Mouse (Mus musculus): ENCODE results near the gene D930020B18Rik.

GRCm38 (mm10) chr10:121739548-121740505 is 98.4 kb downstream of the D930020B18Rik start, which contains the start of gene BC048403:
- peak; percentile 97 for TF ChIP-seq MYC (IDR thresholded peaks at IDR 0.05; ENCODE audit: low read depth, low read length)
- TF ChIP-seq ETS1 (conservative IDR thresholded peaks at IDR 0.05; ENCODE audit: low read depth, low read length) = no peak
- peak; percentile 93 for TF ChIP-seq POLR2A (IDR thresholded peaks at IDR 0.05; ENCODE audit: low read depth, low read length)
- TF ChIP-seq RCOR1 (conservative IDR thresholded peaks at IDR 0.05; ENCODE audit: low read depth, low read length) = no peak
- TF ChIP-seq USF1 (IDR thresholded peaks at IDR 0.05; ENCODE audit: low read depth, low read length) = peak; percentile 79
- no peak; the same call in 1 of the 2 replicates for TF ChIP-seq USF2 (conservative IDR thresholded peaks at IDR 0.05; ENCODE audit: low read depth, low read length)
- peak; percentile 98 for TF ChIP-seq MAX (IDR thresholded peaks at IDR 0.05; ENCODE audit: low read length)
- no peak for TF ChIP-seq CTCF (conservative IDR thresholded peaks at IDR 0.05 in 1 of 2, IDR thresholded peaks at IDR 0.05 in 1 of 2; ENCODE audit: low read depth in 2 of 2, low read length in 2 of 2)
- TF ChIP-seq CHD1 (IDR thresholded peaks at IDR 0.05; ENCODE audit: low read depth, low read length) = no peak
- TF ChIP-seq ELF1 (IDR thresholded peaks at IDR 0.05; ENCODE audit: low read depth, low read length) = peak; percentile 100
- TF ChIP-seq ZNF384 (IDR thresholded peaks at IDR 0.05; ENCODE audit: low read depth, low read length) = no peak
- TF ChIP-seq HCFC1 (IDR thresholded peaks at IDR 0.05; ENCODE audit: low read depth, low read length) = peak; percentile 57

Measured in CH12.LX (cell line).